Mouse (Mus musculus): Measurements from ENCODE around the gene Pla1a.

DNA sequence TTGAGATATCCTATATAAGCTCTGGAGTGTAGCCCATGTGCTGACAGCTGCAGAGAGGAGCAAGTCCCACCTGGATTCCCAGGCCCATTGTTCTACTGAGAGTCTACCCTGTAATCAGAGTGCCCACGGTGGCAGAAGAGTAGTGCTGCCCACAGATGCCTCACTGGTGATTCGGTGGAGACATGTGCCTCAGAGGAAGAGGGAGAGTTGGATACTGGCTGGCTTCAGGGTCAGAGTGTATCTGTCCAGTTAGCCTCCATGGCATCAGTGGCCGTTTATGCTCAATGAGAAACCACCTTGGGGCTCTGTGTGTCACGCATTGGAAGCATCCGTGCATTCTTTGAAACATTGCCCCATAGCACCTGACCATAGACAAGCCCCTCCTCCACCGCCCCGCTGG lies 69.3 kb downstream of the Pla1a start:
- TF ChIP-seq CTCF (IDR thresholded peaks at IDR 0.05; ENCODE audit: low read depth, low read length) (no peak), POLR2A (IDR thresholded peaks at IDR 0.05; ENCODE audit: extremely low read depth, insufficient read depth, low read length) (no peak)

Data from liver, adult 2 months (tissue).